Mouse (Mus musculus): ENCODE data around the gene Coro2b. TPM values are rescaled to one million over a fixed set of nuclear protein-coding genes. Genes with fewer than 3 reads are reported as not detected.

The Coro2b gene
- polyA plus RNA-seq, 2 experiments: 0.57 to 1.1 TPM

DNA sequence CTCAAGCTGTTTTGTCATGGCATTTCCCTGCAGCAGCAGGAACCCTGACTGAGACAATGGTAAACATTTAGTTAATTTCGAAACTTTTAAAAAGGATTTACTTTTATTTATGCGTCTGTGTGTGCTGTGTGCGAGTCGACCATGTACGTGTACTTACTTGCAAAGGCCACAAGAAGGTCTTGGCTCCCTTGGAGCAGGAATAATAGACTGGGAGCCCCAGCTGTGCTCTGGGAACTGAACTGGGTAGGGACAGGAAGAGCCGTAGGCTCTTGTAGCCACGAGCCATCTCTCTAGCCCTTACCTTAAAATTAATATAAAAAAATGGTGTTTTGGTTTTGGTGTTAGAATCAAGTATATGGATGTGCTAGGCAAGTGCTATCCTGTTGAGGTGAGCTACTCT is 76.8 kb downstream of the Coro2b start:
- no peak overlapping the region for H3K4me2 ChIP-seq (ENCODE audit: low read depth)
- no peaks in the 10 kb centered on the region for H3K36me3 ChIP-seq (replicated peaks; ENCODE audit: control insufficient read depth, insufficient read depth, low read depth)
- no peak overlapping the region for H3K9ac ChIP-seq (replicated peaks)
- ATAC-seq (ENCODE audit: insufficient read depth): no peak
- H3K4me3 ChIP-seq (ENCODE audit: insufficient read depth in 1 of 2, low read depth in 2 of 2, low read length in 2 of 2): no peak overlapping the region
- no peaks in the 10 kb centered on the region for H3K27me3 ChIP-seq (ENCODE audit: control insufficient read depth, insufficient read depth, low read length)
- WGBS (ENCODE audit: insufficient replicate concordance): 60% methylated on average over 7 of the region's 7 CpGs
- no peak for TF ChIP-seq CTCF (IDR thresholded peaks at IDR 0.05; ENCODE audit: low read depth)
- TF ChIP-seq EP300 (IDR thresholded peaks at IDR 0.05; ENCODE audit: low read depth): no peak
- peaks cover 0 to 6% of the 10 kb centered on the region in 2 experiments; a peak in 2 of 4 replicates for H3K4me1 ChIP-seq (replicated peaks; ENCODE audit: control insufficient read depth in 2 of 2, insufficient read depth in 2 of 2, low read length in 1 of 2)
- H3K9me3 ChIP-seq (ENCODE audit: control insufficient read depth, low read length): no peaks in the 10 kb centered on the region
- no peak overlapping the region for H3K27ac ChIP-seq
- no peak for DNase-seq (ENCODE audit: low read depth in 3 of 3, low spot score in 3 of 3)

DNA sequence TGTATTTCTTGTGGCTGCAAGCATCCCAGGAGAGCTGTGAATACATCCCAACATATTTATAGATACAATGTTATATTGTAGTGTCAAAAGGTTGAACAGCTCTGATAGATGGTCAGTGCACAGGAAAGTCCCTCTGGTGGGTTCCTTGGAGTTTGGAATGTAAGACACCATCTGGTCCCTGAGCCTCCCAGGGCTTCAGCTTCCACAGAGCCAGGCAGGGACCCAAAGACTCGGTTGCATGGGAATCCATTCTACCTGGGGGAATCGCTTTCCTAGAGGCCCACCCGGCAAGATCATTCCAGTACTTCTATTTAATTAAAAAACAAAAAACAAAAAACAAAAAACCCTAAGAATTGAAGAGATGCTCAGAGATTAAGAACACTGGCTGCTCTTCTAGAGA is 78.4 kb downstream of the Coro2b start:
- DNase-seq (ENCODE audit: low read depth in 3 of 3, low spot score in 3 of 3) (no peak), ATAC-seq (ENCODE audit: insufficient read depth) (no peak)
- H3K4me1 ChIP-seq (replicated peaks; ENCODE audit: control insufficient read depth in 2 of 2, insufficient read depth in 2 of 2, low read length in 1 of 2): peaks cover 0 to 6% of the 10 kb centered on the region in 2 experiments; a peak in 2 of 4 replicates
- H3K36me3 ChIP-seq (replicated peaks; ENCODE audit: control insufficient read depth, insufficient read depth, low read depth): no peaks in the 10 kb centered on the region
- TF ChIP-seq CTCF (IDR thresholded peaks at IDR 0.05; ENCODE audit: low read depth): no peak
- no peak for TF ChIP-seq EP300 (IDR thresholded peaks at IDR 0.05; ENCODE audit: low read depth)
- H3K4me2 ChIP-seq (ENCODE audit: low read depth): no peak overlapping the region
- H3K4me3 ChIP-seq (ENCODE audit: insufficient read depth in 1 of 2, low read depth in 2 of 2, low read length in 2 of 2): no peak overlapping the region
- H3K9ac ChIP-seq (replicated peaks): no peak overlapping the region
- no peak overlapping the region for H3K27ac ChIP-seq
- H3K9me3 ChIP-seq (ENCODE audit: control insufficient read depth, low read length): no peaks in the 10 kb centered on the region
- 62% methylated on average over 3 of the region's 3 CpGs for WGBS (ENCODE audit: insufficient replicate concordance)
- H3K27me3 ChIP-seq (ENCODE audit: control insufficient read depth, insufficient read depth, low read length): no peaks in the 10 kb centered on the region

DNA sequence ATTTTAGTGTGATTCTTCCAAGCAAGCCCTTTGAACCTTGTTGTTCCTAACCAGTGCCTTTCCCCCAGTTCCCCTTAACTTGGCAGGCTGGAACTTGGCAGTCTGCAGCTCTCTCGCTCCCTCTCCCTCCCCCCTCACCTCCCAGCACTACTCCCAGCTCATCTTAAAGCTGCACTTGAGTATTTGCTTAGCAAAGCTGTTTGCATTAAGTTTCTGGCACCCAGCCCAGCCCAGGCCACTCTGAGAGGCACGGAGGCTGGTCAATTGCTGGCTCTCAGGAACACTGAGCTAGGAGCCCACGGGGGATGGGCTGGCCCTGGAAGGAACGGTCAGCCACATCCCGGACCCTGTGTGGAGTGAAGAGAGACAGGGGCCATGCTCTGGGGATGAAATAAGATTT is 80.8 kb downstream of the Coro2b start:
- H3K36me3 ChIP-seq (replicated peaks; ENCODE audit: control insufficient read depth, insufficient read depth, low read depth): no peaks in the 10 kb centered on the region
- H3K4me3 ChIP-seq (ENCODE audit: insufficient read depth in 1 of 2, low read depth in 2 of 2, low read length in 2 of 2): no peak overlapping the region
- 65% methylated on average over 5 of the region's 5 CpGs for WGBS (ENCODE audit: insufficient replicate concordance)
- no peaks in the 10 kb centered on the region for H3K9me3 ChIP-seq (ENCODE audit: control insufficient read depth, low read length)
- 0 out of 2 replicates have a peak overlapping the region, but pooled peaks have one; percentile 8 for H3K4me2 ChIP-seq (ENCODE audit: low read depth)
- peaks cover 0 to 16% of the 10 kb centered on the region in 2 experiments; a peak in 2 of 4 replicates for H3K4me1 ChIP-seq (replicated peaks; ENCODE audit: control insufficient read depth in 2 of 2, insufficient read depth in 2 of 2, low read length in 1 of 2)
- H3K27me3 ChIP-seq (ENCODE audit: control insufficient read depth, insufficient read depth, low read length): no peaks in the 10 kb centered on the region
- no peak overlapping the region for H3K27ac ChIP-seq
- no peak for ATAC-seq (ENCODE audit: insufficient read depth)
- TF ChIP-seq CTCF (IDR thresholded peaks at IDR 0.05; ENCODE audit: low read depth): no peak
- peak in 1 of 3 experiments; percentile 13 for DNase-seq (ENCODE audit: low read depth in 3 of 3, low spot score in 3 of 3)
- H3K9ac ChIP-seq (replicated peaks): no peak overlapping the region

DNA sequence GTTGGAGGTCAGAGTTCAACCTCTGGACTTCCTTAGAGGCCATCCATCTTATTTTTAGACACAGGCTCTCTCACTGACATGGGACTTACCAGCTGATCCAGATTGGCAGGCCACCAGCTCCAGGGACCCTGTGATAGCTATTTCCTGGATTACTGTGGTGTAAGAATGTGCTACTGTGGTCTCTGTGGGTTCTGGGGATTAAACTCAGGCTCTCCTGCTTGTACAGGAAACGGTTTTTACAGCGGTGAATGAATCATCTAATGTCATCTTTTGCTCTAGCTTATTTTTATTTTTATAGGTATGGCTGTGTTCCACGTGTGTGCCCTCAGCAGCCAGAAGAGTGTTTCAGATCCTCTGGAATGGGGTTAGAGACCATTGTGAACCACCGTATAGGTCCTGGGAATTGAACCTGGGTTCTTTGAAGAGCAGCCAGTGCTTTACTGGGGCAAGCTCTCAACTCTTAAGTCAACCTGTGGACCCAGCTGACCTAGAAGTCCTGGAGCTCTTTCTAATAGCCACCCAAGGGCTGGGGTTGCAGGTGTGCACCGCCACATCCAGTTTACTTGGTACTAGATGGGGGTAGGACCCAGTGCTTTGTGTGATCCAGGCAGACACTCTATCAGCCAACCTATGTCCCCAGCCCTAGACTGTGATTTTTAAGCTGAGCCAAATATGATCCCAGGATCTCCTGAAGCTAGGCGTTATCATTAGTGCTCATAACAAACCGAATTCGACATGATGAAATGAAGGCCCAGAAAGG is 81.5 kb downstream of the Coro2b start:
- no peaks in the 10 kb centered on the region for H3K9me3 ChIP-seq (ENCODE audit: control insufficient read depth, low read length)
- ATAC-seq (ENCODE audit: insufficient read depth) (no peak), DNase-seq (ENCODE audit: low read depth in 3 of 3, low spot score in 3 of 3) (no peak)
- H3K4me1 ChIP-seq (replicated peaks; ENCODE audit: control insufficient read depth in 2 of 2, insufficient read depth in 2 of 2, low read length in 1 of 2): peaks cover 0 to 16% of the 10 kb centered on the region in 2 experiments; a peak in 2 of 4 replicates
- no peak overlapping the region for H3K4me2 ChIP-seq (ENCODE audit: low read depth)
- WGBS (ENCODE audit: insufficient replicate concordance): 45% methylated on average over 8 of the region's 8 CpGs
- no peaks in the 10 kb centered on the region for H3K27me3 ChIP-seq (ENCODE audit: control insufficient read depth, insufficient read depth, low read length)
- no peak overlapping the region for H3K9ac ChIP-seq (replicated peaks)
- H3K27ac ChIP-seq: no peak overlapping the region
- TF ChIP-seq CTCF (IDR thresholded peaks at IDR 0.05; ENCODE audit: low read depth): no peak
- TF ChIP-seq EP300 (IDR thresholded peaks at IDR 0.05; ENCODE audit: low read depth): no peak
- no peaks in the 10 kb centered on the region for H3K36me3 ChIP-seq (replicated peaks; ENCODE audit: control insufficient read depth, insufficient read depth, low read depth)
- H3K4me3 ChIP-seq (ENCODE audit: insufficient read depth in 1 of 2, low read depth in 2 of 2, low read length in 2 of 2): no peak overlapping the region

DNA sequence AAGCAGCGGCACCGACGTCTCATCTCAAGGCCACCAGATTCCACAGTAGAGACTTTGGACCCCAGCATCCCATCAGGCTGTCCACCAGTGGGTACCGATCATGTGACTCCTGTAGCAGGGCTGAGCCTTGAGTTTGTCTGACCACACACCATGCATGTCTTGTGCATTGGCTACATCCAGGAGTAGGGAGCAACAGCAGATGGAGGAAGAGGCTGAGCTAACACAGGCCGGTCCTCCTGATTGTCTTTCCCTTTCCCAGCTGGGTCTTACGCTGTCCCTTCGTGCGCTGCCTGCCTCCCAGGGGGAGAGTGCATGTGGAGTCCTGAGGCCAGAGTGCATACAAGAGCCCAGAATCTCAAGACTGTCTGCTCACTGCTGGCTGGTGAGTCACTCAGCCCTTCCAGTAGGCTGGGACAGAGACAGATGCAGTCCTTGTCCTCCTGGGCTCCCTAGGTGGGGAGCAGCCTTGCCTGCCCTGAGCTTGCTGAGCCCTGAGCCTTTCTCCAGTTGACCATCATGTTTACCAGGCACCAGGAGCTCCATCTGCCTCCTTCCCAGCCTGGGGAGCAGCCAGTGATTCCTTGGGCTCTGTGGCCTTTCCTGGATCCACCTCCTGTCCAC is 84.4 kb downstream of the Coro2b start:
- ATAC-seq (ENCODE audit: insufficient read depth): no peak
- 80% methylated on average over 8 of the region's 8 CpGs for WGBS (ENCODE audit: insufficient replicate concordance)

More for the DNA sequence above, 84.4 kb downstream of the Coro2b start:
- Histone ChIP-seq H3K4me3 (ENCODE audit: insufficient read depth in 1 of 2, low read depth in 2 of 2, low read length in 2 of 2) (no peak overlapping the region), H3K4me1 (replicated peaks; ENCODE audit: control insufficient read depth in 2 of 2, insufficient read depth in 2 of 2, low read length in 1 of 2) (peaks cover 0 to 16% of the 10 kb centered on the region in 2 experiments; a peak in 2 of 4 replicates), H3K27me3 (ENCODE audit: control insufficient read depth, insufficient read depth, low read length) (no peaks in the 10 kb centered on the region), H3K9me3 (ENCODE audit: control insufficient read depth, low read length) (no peaks in the 10 kb centered on the region), H3K36me3 (replicated peaks; ENCODE audit: control insufficient read depth, insufficient read depth, low read depth) (no peaks in the 10 kb centered on the region), H3K4me2 (ENCODE audit: low read depth) (no peak overlapping the region), H3K9ac (replicated peaks) (no peak overlapping the region), H3K27ac (no peak overlapping the region)
- DNase-seq (ENCODE audit: low read depth in 3 of 3, low spot score in 3 of 3): no peak
- TF ChIP-seq CTCF (IDR thresholded peaks at IDR 0.05; ENCODE audit: low read depth) (no peak), EP300 (IDR thresholded peaks at IDR 0.05; ENCODE audit: low read depth) (no peak)

Measured in liver, embryonic 14.5 days (tissue).